Mouse (Mus musculus) heart, adult 2 months (tissue): ENCODE measurements around the gene Zfp764. TPM values are rescaled to one million over a fixed set of nuclear protein-coding genes. Genes with fewer than 3 reads are reported as not detected.
"Not testable (repeated sequence)": the region's sequence is repeated elsewhere in the genome, so short reads cannot be mapped to it uniquely, and the experiment has no call there.

Experiments
- DNase-seq, 2 experiments: peaks; one replicate each; pipeline ENCODE4 v3.0.0; 2021
- H3K27ac ChIP-seq: fragments of 200-600 bp; 2 replicates; pipeline ENCODE4 v1.8.1; 2022
- H3K27me3 ChIP-seq: fragments of 200-500 bp; 2 replicates; pipeline ENCODE4 v1.6.1; 2012; ENCODE audit warnings: mild to moderate bottlenecking, low read length, inconsistent platforms, mixed read lengths; ENCODE audit not compliant: control insufficient read depth, insufficient read depth
- H3K36me3 ChIP-seq: fragments of 200-500 bp; 2 replicates; pipeline ENCODE4 v1.6.1; 2012; ENCODE audit warnings: low read length, inconsistent platforms; ENCODE audit not compliant: control insufficient read depth, insufficient read depth
- H3K4me1 ChIP-seq: fragments of 200-500 bp; 2 replicates; pipeline ENCODE4 v1.6.1; 2011; ENCODE audit warnings: low read length; ENCODE audit not compliant: control insufficient read depth, insufficient read depth
- H3K4me3 ChIP-seq: fragments of 200-600 bp; 2 replicates; pipeline ENCODE4 v1.8.1; 2022
- H3K79me2 ChIP-seq: fragments of 200-500 bp; replicated peaks from 2 replicates; pipeline ENCODE4 v1.6.1; 2012; ENCODE audit warnings: mild to moderate bottlenecking, inconsistent platforms, low read length, moderate library complexity, mixed read lengths; ENCODE audit not compliant: control insufficient read depth, insufficient read depth
- H3K9ac ChIP-seq: fragments of 200-500 bp; 2 replicates; pipeline ENCODE4 v1.6.1; 2012; ENCODE audit warnings: low read depth, mild to moderate bottlenecking, control low read depth, inconsistent platforms, low read length, mixed read lengths
- CTCF ChIP-seq: fragments of 200-600 bp; IDR thresholded peaks from 2 replicates; pipeline ENCODE4 v1.8.1; 2022; ENCODE audit warnings: antibody characterized with exemption, mild to moderate bottlenecking, moderate library complexity
- EP300 ChIP-seq: fragments of 200-500 bp; IDR thresholded peaks from 2 replicates; pipeline ENCODE4 v1.6.1; 2011; ENCODE audit warnings: low read depth, low read length, control low read depth; ENCODE audit not compliant: insufficient read depth
- POLR2A ChIP-seq: fragments of 200-500 bp; IDR thresholded peaks from 2 replicates; pipeline ENCODE4 v1.6.1; 2011; ENCODE audit warnings: mild to moderate bottlenecking, low read depth, low read length, control low read depth; ENCODE audit not compliant: insufficient read depth
- WGBS: fragments of 180-500 bp; shearing (Covaris S2); methylation state at CpG from one replicate; pipeline ENCODE4 v1.1.7; 2018; 5-methylcytosine and 5-hydroxymethylcytosine counted together
- intact Hi-C: fragments of 180-260 bp; cut with DNase I; formaldehyde crosslinking; loops from one replicate; pipeline ENCODE4 v1.15.1; 2025
- polyA plus RNA-seq: library from polyadenylated mRNA; depleted of rRNA; stranded (reverse); fragments of >200 nt; gene quantifications from 2 replicates; pipeline ENCODE4 v1.2.3, GENCODE M21; 2012
- total RNA-seq, 2 experiments: library from RNA; stranded (reverse); gene quantifications; 2 replicates each; pipeline ENCODE4 v1.2.3; 2021

The Zfp764 gene
- total and polyA plus RNA-seq, 3 experiments, result 2.6 to 3.2 (median 3.2) TPM

DNA sequence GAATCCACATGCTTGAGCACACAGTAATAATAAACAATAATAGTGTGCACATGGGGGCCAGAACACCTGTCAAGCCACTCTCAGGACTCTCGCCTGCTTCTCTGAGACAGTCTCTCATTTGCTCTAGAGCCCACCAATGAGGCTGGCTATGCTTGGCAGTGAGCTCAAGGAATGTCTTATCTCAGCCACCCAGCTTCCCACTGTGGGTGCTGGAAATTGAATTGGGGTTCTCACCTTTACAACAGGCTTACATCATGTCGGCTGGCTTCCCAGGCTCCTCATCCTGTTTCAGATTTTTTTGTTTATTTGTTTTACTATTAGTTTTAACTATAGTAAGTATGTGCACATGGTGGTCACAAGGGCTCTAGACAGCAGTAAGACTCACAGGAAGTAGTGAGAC is 35.4 kb downstream of the Zfp764 start:
- Histone ChIP-seq H3K27me3 (no peaks in the 10 kb centered on the region), H3K27ac (no peak overlapping the region), H3K79me2 (no peaks in the 10 kb centered on the region), H3K4me3 (no peak overlapping the region), H3K36me3 (no peaks in the 10 kb centered on the region), H3K9ac (no peak overlapping the region), H3K4me1 (peaks cover 1% of the 10 kb centered on the region; the same call in 1 of the 2 replicates)
- DNase-seq, result no peak
- WGBS, result 64% methylated on average over 2 of the region's 2 CpGs
- intact Hi-C loops, result no loop called here
- TF ChIP-seq CTCF (no peak), POLR2A (no peak), EP300 (no peak)

DNA sequence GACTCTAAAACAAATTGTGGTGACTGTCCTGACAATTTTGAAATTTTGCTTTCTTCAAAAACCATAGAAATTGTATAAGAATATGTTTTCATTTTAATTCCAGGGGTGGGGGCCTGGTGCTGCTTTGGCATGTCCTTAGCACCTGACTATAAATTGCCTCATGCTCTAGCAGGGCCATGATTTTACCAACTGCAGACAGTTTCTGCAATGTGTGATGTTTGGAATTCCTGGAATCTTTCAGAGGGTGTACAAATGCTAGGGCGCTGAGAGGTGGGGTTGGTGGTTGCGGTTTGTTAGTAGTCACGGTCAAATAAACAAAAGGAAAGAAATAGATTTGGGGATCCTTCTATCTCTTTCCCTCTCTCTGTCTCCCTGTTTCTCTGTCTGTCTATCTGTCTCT is 40.4 kb downstream of the Zfp764 start:
- WGBS, result 64% methylated on average over 3 of the region's 3 CpGs
- Histone ChIP-seq H3K27me3 (no peaks in the 10 kb centered on the region), H3K4me1 (no peaks in the 10 kb centered on the region), H3K79me2 (no peaks in the 10 kb centered on the region), H3K9ac (no peak overlapping the region), H3K36me3 (no peaks in the 10 kb centered on the region), H3K4me3 (no peak overlapping the region), H3K27ac (no peak overlapping the region)
- TF ChIP-seq EP300 (no peak), POLR2A (no peak), CTCF (no peak)
- no peak for DNase-seq
- intact Hi-C loops, result no loop called here

DNA sequence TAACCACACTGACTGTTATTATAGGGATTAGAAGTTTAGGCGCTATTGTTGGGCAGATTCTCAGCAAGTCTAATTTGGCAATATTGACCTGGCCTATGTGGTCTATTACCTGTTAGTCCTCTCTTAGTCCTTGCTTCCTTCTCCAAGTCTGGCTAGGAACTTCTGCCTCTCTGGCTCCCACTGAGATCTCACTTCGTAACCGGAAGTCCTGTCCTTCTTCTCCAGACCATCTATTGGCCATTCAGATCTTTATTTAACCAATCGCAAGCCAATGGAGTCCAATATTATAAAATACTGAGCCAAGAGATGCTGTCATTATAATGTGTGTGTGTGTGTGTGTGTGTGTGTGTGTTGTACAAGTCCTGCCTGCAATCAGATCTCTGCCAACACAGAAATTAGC is 42.5 kb downstream of the Zfp764 start:
- H3K27ac ChIP-seq, result no peak overlapping the region; the same call in 1 of the 2 replicates
- peak in 1 of 2 experiments; percentile 23 for DNase-seq

DNA sequence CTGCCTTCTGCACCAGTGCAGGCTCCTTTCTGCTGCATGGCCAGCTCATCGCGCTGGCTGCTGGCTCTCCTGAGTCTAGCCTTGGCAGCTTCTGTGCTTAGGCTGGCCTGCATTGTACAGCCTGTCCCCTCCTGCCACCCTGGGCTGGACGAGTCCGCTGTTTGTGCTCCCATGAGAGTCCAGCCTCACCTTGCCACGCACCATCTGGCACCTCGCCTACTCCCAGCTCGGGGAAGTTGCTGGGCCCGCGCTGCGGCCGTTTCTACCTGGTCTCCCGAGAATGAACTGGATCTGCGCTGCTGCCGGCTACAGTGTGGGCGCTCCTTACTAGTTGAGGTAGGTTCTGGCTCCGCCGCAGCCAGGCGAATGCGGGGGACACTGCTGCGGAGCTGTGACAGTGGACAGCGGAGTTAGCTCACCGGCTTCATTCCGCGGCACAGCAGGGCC is 43.1 kb downstream of the Zfp764 start:
- Histone ChIP-seq H3K27me3 (no peaks in the 10 kb centered on the region), H3K9ac (peak overlapping the region; percentile 75), H3K4me1 (no peaks in the 10 kb centered on the region), H3K79me2 (no peaks in the 10 kb centered on the region), H3K4me3 (peak overlapping the region; percentile 34), H3K27ac (peak overlapping the region; percentile 33; the same call in 1 of the 2 replicates), H3K36me3 (no peaks in the 10 kb centered on the region)
- 8% methylated on average over 24 of the region's 24 CpGs for WGBS
- peak; percentile 14 to 47 for DNase-seq
- TF ChIP-seq POLR2A (no peak), EP300 (no peak)
- intact Hi-C loops, result loop anchor here (5.0 kb wide), 2 partner anchors 44 to 149 kb away; partner anchors contain the start of genes Srcap and Zfp764

More for the DNA sequence above, 42.5 kb downstream of the Zfp764 start:
- TF ChIP-seq POLR2A (peak; percentile 66; the same call in 1 of the 2 replicates), CTCF (no peak)
- no peaks in the 10 kb centered on the region for H3K27me3 ChIP-seq
- no peak overlapping the region for H3K9ac ChIP-seq
- H3K4me3 ChIP-seq, result peak overlapping the region; percentile 34; the same call in 1 of the 2 replicates
- WGBS, result 69% methylated on average over 4 of the region's 4 CpGs
- no peaks in the 10 kb centered on the region for H3K36me3 ChIP-seq
- no peaks in the 10 kb centered on the region for H3K79me2 ChIP-seq
- H3K4me1 ChIP-seq, result no peaks in the 10 kb centered on the region
- intact Hi-C loops, result loop anchor here (5.0 kb wide), 2 partner anchors 43 to 148 kb away; partner anchors contain the start of genes Srcap and Zfp764

- H3K4me3 ChIP-seq, result peak overlapping the region; percentile 22
- 19% methylated on average over 13 of the region's 13 CpGs for WGBS
- H3K9ac ChIP-seq, H3K27me3 ChIP-seq, H3K4me1 ChIP-seq, H3K36me3 ChIP-seq, H3K27ac ChIP-seq, H3K79me2 ChIP-seq: not testable (repeated sequence)
- TF ChIP-seq CTCF, result peak; percentile 95
- intact Hi-C loops, result loop anchor here (1.0 to 5.0 kb wide), 3 partner anchors 45 to 150 kb away; partner anchors contain the start of genes Srcap and Zfp764
- peak in 1 of 2 experiments; percentile 18 for DNase-seq
Observed at GRCm38 (mm10) chr7:127362418-127362817, 44.2 kb downstream of the Zfp764 start.

GRCm38 (mm10) chr7:127361449-127361848 is 45.2 kb downstream of the Zfp764 start:
- intact Hi-C loops, result loop anchor here (5.0 kb wide), 2 partner anchors 46 to 151 kb away; partner anchors contain the start of genes Srcap and Zfp764
- Histone ChIP-seq H3K9ac (no peak overlapping the region), H3K79me2 (no peaks in the 10 kb centered on the region), H3K36me3 (no peaks in the 10 kb centered on the region), H3K27me3 (no peaks in the 10 kb centered on the region), H3K4me3 (no peak overlapping the region), H3K27ac (no peak overlapping the region), H3K4me1 (no peaks in the 10 kb centered on the region)
- no peak for DNase-seq
- WGBS, result 51% methylated on average over 13 of the region's 13 CpGs
- TF ChIP-seq POLR2A, result no peak
- TF ChIP-seq CTCF, result no peak
- no peak for TF ChIP-seq EP300
